Mouse (Mus musculus): ENCODE measurements around the gene Tjap1. TPM values are rescaled to one million over a fixed set of nuclear protein-coding genes. Genes with fewer than 3 reads are reported as not detected.

The Tjap1 gene
- total and polyA plus RNA-seq, 2 experiments from 2014 or later = 20.1 to 31.9 TPM

GRCm38 (mm10) chr17:46267511-46267910 lies 15.3 kb downstream of the Tjap1 start:
- Histone ChIP-seq H3K36me3 (replicated peaks; ENCODE audit: control insufficient read depth, insufficient read depth, low read length) (peaks cover 50% of the 10 kb centered on the region), H3K4me1 (ENCODE audit: control insufficient read depth, insufficient read depth) (0 out of 2 replicates have a peak, but pooled peaks cover 4% of the 10 kb centered on the region), H3K9ac (replicated peaks; ENCODE audit: low read depth, low read length) (no peak overlapping the region), H3K4me2 (ENCODE audit: low read depth, low read length) (no peak overlapping the region), H3K27me3 (ENCODE audit: control insufficient read depth, insufficient read depth, low read length) (no peaks in the 10 kb centered on the region), H3K27ac (ENCODE audit: low read depth) (no peak overlapping the region), H3K9me3 (replicated peaks; ENCODE audit: control insufficient read depth, low read length) (no peaks in the 10 kb centered on the region), H3K4me3 (ENCODE audit: low read depth, low read length) (no peak overlapping the region)
- WGBS = 76% methylated on average over 7 of the region's 7 CpGs
- DNase-seq (ENCODE audit: low spot score) (no peak), ATAC-seq (ENCODE audit: insufficient read depth, low read depth) (no peak)
- TF ChIP-seq EP300 (IDR thresholded peaks at IDR 0.05; ENCODE audit: low read depth) (no peak), CTCF (IDR thresholded peaks at IDR 0.05; ENCODE audit: low read depth) (no peak)

DNA sequence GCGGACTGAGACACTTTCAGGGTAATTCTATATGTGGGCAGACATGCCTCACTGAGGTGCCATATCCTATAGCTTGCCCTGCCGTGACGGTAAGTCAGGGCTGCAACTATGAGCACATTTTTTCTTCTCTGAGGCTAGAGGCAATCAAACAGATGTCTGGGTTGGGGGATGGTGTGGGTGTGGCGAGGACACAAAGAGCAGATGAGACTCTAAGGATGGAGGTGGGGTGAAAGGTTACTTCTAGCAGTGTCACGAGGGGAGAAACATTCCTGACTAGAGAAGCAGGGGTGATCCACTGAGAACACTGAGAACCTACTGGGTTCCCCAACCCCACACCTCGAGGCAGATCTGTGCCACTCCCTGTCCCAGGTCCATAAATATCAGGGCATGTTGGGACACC lies 15.8 kb downstream of the Tjap1 start:
- Histone ChIP-seq H3K4me3 (ENCODE audit: low read depth, low read length) (no peak overlapping the region), H3K27ac (ENCODE audit: low read depth) (0 out of 2 replicates have a peak overlapping the region, but pooled peaks have one; percentile 8), H3K9me3 (replicated peaks; ENCODE audit: control insufficient read depth, low read length) (no peaks in the 10 kb centered on the region), H3K36me3 (replicated peaks; ENCODE audit: control insufficient read depth, insufficient read depth, low read length) (peaks cover 55% of the 10 kb centered on the region), H3K4me2 (ENCODE audit: low read depth, low read length) (no peak overlapping the region), H3K9ac (replicated peaks; ENCODE audit: low read depth, low read length) (no peak overlapping the region), H3K27me3 (ENCODE audit: control insufficient read depth, insufficient read depth, low read length) (no peaks in the 10 kb centered on the region), H3K4me1 (ENCODE audit: control insufficient read depth, insufficient read depth) (0 out of 2 replicates have a peak, but pooled peaks cover 4% of the 10 kb centered on the region)
- 77% methylated on average over 6 of the region's 6 CpGs for WGBS
- no peak for ATAC-seq (ENCODE audit: insufficient read depth, low read depth)
- no peak for DNase-seq (ENCODE audit: low spot score)
- TF ChIP-seq CTCF (IDR thresholded peaks at IDR 0.05; ENCODE audit: low read depth) = no peak
- no peak for TF ChIP-seq EP300 (IDR thresholded peaks at IDR 0.05; ENCODE audit: low read depth)

GRCm38 (mm10) chr17:46265918-46266618 lies 16.8 kb downstream of the Tjap1 start:
- DNase-seq (ENCODE audit: low spot score) (peak; percentile 73), ATAC-seq (ENCODE audit: insufficient read depth, low read depth) (peak; percentile 68)
- no peak overlapping the region for H3K4me3 ChIP-seq (ENCODE audit: low read depth, low read length)
- no peaks in the 10 kb centered on the region for H3K27me3 ChIP-seq (ENCODE audit: control insufficient read depth, insufficient read depth, low read length)
- H3K4me1 ChIP-seq (ENCODE audit: control insufficient read depth, insufficient read depth) = 0 out of 2 replicates have a peak, but pooled peaks cover 4% of the 10 kb centered on the region
- H3K36me3 ChIP-seq (replicated peaks; ENCODE audit: control insufficient read depth, insufficient read depth, low read length) = peaks cover 55% of the 10 kb centered on the region
- WGBS = 16% methylated on average over 14 of the region's 14 CpGs
- H3K9ac ChIP-seq (replicated peaks; ENCODE audit: low read depth, low read length) = no peak overlapping the region; the same call in 1 of the 2 replicates
- H3K9me3 ChIP-seq (replicated peaks; ENCODE audit: control insufficient read depth, low read length) = no peaks in the 10 kb centered on the region
- H3K27ac ChIP-seq (ENCODE audit: low read depth) = 0 out of 2 replicates have a peak overlapping the region, but pooled peaks have one; percentile 8
- H3K4me2 ChIP-seq (ENCODE audit: low read depth, low read length) = no peak overlapping the region
- TF ChIP-seq EP300 (IDR thresholded peaks at IDR 0.05; ENCODE audit: low read depth) = no peak
- TF ChIP-seq CTCF (IDR thresholded peaks at IDR 0.05; ENCODE audit: low read depth) = peak; percentile 84

GRCm38 (mm10) chr17:46265502-46265901 lies 17.3 kb downstream of the Tjap1 start:
- Histone ChIP-seq H3K9ac (replicated peaks; ENCODE audit: low read depth, low read length) (no peak overlapping the region), H3K4me2 (ENCODE audit: low read depth, low read length) (no peak overlapping the region), H3K36me3 (replicated peaks; ENCODE audit: control insufficient read depth, insufficient read depth, low read length) (peaks cover 55% of the 10 kb centered on the region), H3K9me3 (replicated peaks; ENCODE audit: control insufficient read depth, low read length) (no peaks in the 10 kb centered on the region), H3K4me3 (ENCODE audit: low read depth, low read length) (no peak overlapping the region), H3K4me1 (ENCODE audit: control insufficient read depth, insufficient read depth) (0 out of 2 replicates have a peak, but pooled peaks cover 4% of the 10 kb centered on the region), H3K27me3 (ENCODE audit: control insufficient read depth, insufficient read depth, low read length) (no peaks in the 10 kb centered on the region), H3K27ac (ENCODE audit: low read depth) (no peak overlapping the region)
- ATAC-seq (ENCODE audit: insufficient read depth, low read depth) (no peak), DNase-seq (ENCODE audit: low spot score) (no peak)
- WGBS = 87% methylated on average over 12 of the region's 12 CpGs
- TF ChIP-seq CTCF (IDR thresholded peaks at IDR 0.05; ENCODE audit: low read depth) (no peak), EP300 (IDR thresholded peaks at IDR 0.05; ENCODE audit: low read depth) (no peak)

- Histone ChIP-seq H3K4me3 (ENCODE audit: low read depth, low read length) (no peak overlapping the region), H3K27ac (ENCODE audit: low read depth) (no peak overlapping the region), H3K9ac (replicated peaks; ENCODE audit: low read depth, low read length) (no peak overlapping the region), H3K36me3 (replicated peaks; ENCODE audit: control insufficient read depth, insufficient read depth, low read length) (peaks cover 84% of the 10 kb centered on the region), H3K27me3 (ENCODE audit: control insufficient read depth, insufficient read depth, low read length) (no peaks in the 10 kb centered on the region), H3K4me2 (ENCODE audit: low read depth, low read length) (no peak overlapping the region), H3K4me1 (ENCODE audit: control insufficient read depth, insufficient read depth) (no peaks in the 10 kb centered on the region), H3K9me3 (replicated peaks; ENCODE audit: control insufficient read depth, low read length) (no peaks in the 10 kb centered on the region)
- ATAC-seq (ENCODE audit: insufficient read depth, low read depth) = no peak
- no peak for DNase-seq (ENCODE audit: low spot score)
- 63% methylated on average over 5 of the region's 5 CpGs for WGBS
- TF ChIP-seq EP300 (IDR thresholded peaks at IDR 0.05; ENCODE audit: low read depth) (no peak), CTCF (IDR thresholded peaks at IDR 0.05; ENCODE audit: low read depth) (no peak)
Measured at GRCm38 (mm10) chr17:46262201-46262694, 20.6 kb downstream of the Tjap1 start.

All from heart, postnatal 0 days (tissue).